Mouse (Mus musculus): ENCODE results near the gene Entr1.

GRCm38 (mm10) chr2:26367911-26368310 is 21.2 kb downstream of the Entr1 start:
- no peak for TF ChIP-seq FOSL1 (IDR thresholded peaks at IDR 0.05; ENCODE audit: insufficient read depth, low read length, poor library complexity, severe bottlenecking)
- no peak for TF ChIP-seq CTCF (IDR thresholded peaks at IDR 0.05; ENCODE audit: control insufficient read depth, insufficient read depth, insufficient read length)
- no peak for TF ChIP-seq CEBPB (IDR thresholded peaks at IDR 0.05; ENCODE audit: low read depth)

Data from C2C12 (cell line).